Mouse (Mus musculus) intestine, postnatal 0 days (tissue): ENCODE results near the gene Frat1. TPM values are rescaled to one million over a fixed set of nuclear protein-coding genes. Genes with fewer than 3 reads are reported as not detected.
A peak's percentile ranks its signal among the peaks of the same experiment; 100 is the strongest.

ENCODE experiments used
- ATAC-seq: fragments of 200-750 bp; cut with Nextera tagmentation; 2 replicates; pipeline ENCODE4 v1.8.0; 2017; ENCODE audit warnings: mild to moderate bottlenecking, moderate TSS enrichment, moderate library complexity
- H3K27ac ChIP-seq: fragments of 300-500 bp; sonication (generic); 2 replicates; pipeline ENCODE4 v1.5.1; 2014; ENCODE audit warnings: mild to moderate bottlenecking, low read depth, low read length, moderate library complexity
- H3K27me3 ChIP-seq: fragments of 300-500 bp; sonication (generic); replicated peaks from 2 replicates; pipeline ENCODE4 v1.6.1; 2014; ENCODE audit warnings: low read length, mixed read lengths; ENCODE audit not compliant: control insufficient read depth, insufficient read depth
- H3K36me3 ChIP-seq: fragments of 300-500 bp; sonication (generic); 2 replicates; pipeline ENCODE4 v1.6.1; 2014; ENCODE audit warnings: mild to moderate bottlenecking, moderate library complexity; ENCODE audit not compliant: control insufficient read depth, insufficient read depth
- H3K4me1 ChIP-seq: fragments of 300-500 bp; sonication (generic); replicated peaks from 2 replicates; pipeline ENCODE4 v1.6.1; 2014; ENCODE audit warnings: antibody characterized with exemption, low read length, mixed read lengths; ENCODE audit not compliant: control insufficient read depth, insufficient read depth
- H3K4me2 ChIP-seq: fragments of 300-500 bp; sonication (generic); replicated peaks from 2 replicates; pipeline ENCODE4 v1.6.1; 2014; ENCODE audit warnings: low read depth, mild to moderate bottlenecking, moderate library complexity
- H3K4me3 ChIP-seq: fragments of 300-500 bp; sonication (generic); 2 replicates; pipeline ENCODE4 v1.5.1; 2014; ENCODE audit warnings: low read depth, low read length
- H3K9ac ChIP-seq: fragments of 300-500 bp; sonication (generic); 2 replicates; pipeline ENCODE4 v1.6.1; 2014; ENCODE audit warnings: mild to moderate bottlenecking, low read depth, low read length
- H3K9me3 ChIP-seq: fragments of 300-500 bp; sonication (generic); 2 replicates; pipeline ENCODE4 v1.6.1; 2016; ENCODE audit warnings: mixed run types; ENCODE audit not compliant: control insufficient read depth
- CTCF ChIP-seq: sonication (generic); IDR thresholded peaks from 2 replicates; pipeline ENCODE4 v1.5.1; 2016; ENCODE audit warnings: low read depth, mild to moderate bottlenecking, control low read depth, antibody characterized with exemption, moderate library complexity
- WGBS: fragments of 180-500 bp; shearing (Covaris S2); extraction: QIAGEN DNeasy Blood & Tissue Kit; methylation state at CpG from one replicate; pipeline ENCODE4 v1.1.7; 2014; 5-methylcytosine and 5-hydroxymethylcytosine counted together
- polyA plus RNA-seq: library from polyadenylated mRNA; unstranded; fragments of >200 nt; fragmentation: Nextera tagmentation; extraction: Ambion mirVana; gene quantifications from 2 replicates; pipeline ENCODE4 v1.2.1, GENCODE M21; 2015

Gene Frat1
- polyA plus RNA-seq, 1 experiment from 2014 or later, result 8.3 TPM

DNA sequence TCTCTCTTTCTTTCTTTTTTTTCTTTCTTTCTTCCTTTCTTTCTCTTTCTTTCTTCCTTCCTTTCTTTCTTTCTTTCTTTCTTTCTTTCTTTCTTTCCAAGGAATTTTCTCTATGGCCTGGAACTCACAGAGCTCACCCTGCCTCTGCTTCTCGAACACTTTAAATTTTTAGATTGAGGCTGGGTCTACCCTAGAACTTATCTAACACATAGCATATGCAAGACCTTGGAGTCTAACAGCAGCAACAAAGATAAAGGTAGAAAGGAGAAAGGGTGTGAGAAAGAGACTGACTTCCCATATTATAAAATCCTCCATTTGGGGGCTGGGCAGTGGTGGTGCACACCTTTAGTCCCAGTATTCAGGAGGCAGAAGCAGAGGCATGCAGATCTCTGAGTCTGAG lies 7.2 kb upstream of the Frat1 start:
- H3K9ac ChIP-seq, result no peak overlapping the region
- H3K9me3 ChIP-seq, result no peaks in the 10 kb centered on the region
- no peaks in the 10 kb centered on the region for H3K36me3 ChIP-seq
- no peak overlapping the region for H3K27ac ChIP-seq
- H3K4me3 ChIP-seq, result no peak overlapping the region
- H3K27me3 ChIP-seq, result no peaks in the 10 kb centered on the region
- WGBS, result 91% methylated on average over 1 of the region's 1 CpGs
- no peak for TF ChIP-seq CTCF
- H3K4me2 ChIP-seq, result no peak overlapping the region
- no peak for ATAC-seq
- H3K4me1 ChIP-seq, result no peaks in the 10 kb centered on the region

DNA sequence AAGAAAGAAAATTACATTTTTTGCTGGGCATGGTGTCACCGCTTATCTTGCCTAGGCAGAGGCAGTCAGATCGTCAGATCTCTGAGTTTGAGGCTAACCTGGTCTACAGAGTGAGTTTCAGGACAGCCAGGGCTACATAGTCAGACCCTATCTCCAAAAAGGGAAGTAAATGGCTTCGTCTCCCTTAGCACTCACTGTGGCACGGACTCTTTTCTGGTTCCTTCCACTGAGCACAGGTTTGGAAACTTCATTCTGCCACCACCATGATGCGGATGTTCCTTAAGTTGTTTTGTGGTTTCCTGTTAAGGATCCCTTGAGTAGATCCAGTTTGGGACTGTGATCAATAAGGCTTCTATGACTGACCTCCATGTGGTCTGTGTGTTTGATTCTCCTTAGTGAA lies 4.8 kb upstream of the Frat1 start:
- H3K27me3 ChIP-seq, result no peaks in the 10 kb centered on the region
- no peak overlapping the region for H3K4me2 ChIP-seq
- H3K4me1 ChIP-seq, result no peaks in the 10 kb centered on the region
- no peak overlapping the region for H3K4me3 ChIP-seq
- H3K36me3 ChIP-seq, result no peaks in the 10 kb centered on the region
- H3K27ac ChIP-seq, result no peak overlapping the region
- no peak for TF ChIP-seq CTCF
- 85% methylated on average over 5 of the region's 5 CpGs for WGBS
- no peaks in the 10 kb centered on the region for H3K9me3 ChIP-seq
- ATAC-seq, result no peak
- no peak overlapping the region for H3K9ac ChIP-seq

DNA sequence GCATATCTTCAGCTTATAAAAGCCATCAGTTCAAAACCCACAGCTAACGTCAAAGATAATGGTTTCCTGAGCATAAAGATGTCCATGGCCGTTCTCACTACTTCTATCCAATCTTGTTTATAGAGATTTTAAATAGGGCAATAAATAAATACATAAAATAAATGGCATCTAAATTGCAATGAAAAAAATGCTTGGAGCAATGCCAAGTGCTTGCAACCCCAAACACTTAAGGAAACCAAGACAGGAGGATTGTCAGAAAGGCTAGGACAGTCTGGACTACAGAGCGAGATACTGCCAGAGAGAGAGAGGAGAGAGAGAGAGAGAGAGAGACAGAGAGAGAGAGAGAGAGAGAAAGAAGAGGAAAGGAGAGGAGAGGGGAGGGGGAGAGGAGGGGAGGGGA lies 3.2 kb upstream of the Frat1 start:
- no peak overlapping the region for H3K9ac ChIP-seq
- ATAC-seq, result no peak
- H3K4me2 ChIP-seq, result no peak overlapping the region
- H3K4me3 ChIP-seq, result no peak overlapping the region
- H3K27me3 ChIP-seq, result no peaks in the 10 kb centered on the region
- H3K36me3 ChIP-seq, result no peaks in the 10 kb centered on the region
- WGBS, result 76% methylated on average over 3 of the region's 3 CpGs
- TF ChIP-seq CTCF, result no peak
- H3K9me3 ChIP-seq, result no peaks in the 10 kb centered on the region
- H3K4me1 ChIP-seq, result 0 out of 2 replicates have a peak, but pooled peaks cover 2% of the 10 kb centered on the region
- H3K27ac ChIP-seq, result no peak overlapping the region

DNA sequence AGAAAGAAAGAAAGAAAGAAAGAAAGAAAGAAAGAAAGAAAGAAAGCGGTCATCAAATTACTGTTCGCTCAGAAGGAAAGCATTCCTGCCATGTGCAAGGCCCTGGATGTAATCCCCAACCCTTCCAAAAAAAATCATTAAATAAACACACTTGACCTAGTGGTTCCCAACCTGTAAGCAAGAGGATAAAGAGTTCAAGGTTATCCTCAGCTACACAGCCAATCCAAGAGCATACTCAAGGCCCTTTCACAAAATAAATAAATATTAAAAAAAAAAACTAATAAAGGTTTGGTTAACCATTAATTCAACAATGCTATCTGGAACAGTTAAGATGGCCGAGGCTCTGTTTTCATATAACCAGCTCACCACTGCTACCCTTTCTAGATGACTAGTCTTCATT lies 829 bp upstream of the Frat1 start:
- H3K9ac ChIP-seq, result no peak overlapping the region

DNA sequence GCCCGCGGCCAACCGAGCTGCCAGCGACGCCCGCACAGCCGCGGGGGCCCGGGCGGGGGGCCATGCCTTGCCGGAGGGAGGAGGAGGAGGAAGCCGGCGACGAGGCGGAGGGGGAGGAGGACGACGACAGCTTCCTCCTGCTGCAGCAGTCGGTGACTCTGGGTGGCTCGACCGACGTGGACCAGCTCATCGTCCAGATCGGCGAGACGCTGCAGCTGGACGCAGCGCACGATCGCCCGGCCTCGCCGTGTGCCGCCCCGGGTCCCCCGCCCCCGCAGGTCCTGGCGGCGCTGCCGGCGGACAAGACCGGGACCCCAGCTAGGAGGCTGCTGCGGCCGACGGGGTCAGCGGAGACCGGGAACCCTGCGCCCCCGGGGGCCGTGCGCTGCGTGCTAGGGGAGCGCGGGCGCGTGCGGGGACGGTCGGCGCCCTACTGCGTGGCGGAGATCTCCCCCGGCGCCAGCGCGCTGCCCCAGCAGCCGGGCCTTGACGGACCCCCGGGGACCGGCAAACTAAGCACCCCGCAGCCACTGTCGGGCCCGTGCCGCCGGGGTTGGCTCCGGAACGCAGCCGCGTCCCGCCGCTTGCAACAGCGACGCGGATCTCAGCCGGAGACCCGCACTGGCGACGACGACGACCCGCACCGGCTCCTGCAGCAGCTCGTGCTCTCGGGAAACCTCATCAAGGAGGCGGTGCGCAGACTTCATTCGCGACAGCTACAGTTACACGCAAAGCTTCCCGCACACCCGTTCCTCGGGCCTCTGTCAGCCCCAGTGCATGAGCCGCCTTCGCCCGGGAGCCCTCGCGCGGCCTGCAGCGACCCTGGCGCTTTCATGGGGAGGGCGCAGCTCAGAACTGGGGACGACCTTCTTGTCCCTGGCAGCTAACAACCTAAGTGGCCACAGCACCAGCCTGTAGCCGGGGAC lies 599 bp downstream of the Frat1 start:
- ATAC-seq, result peak; percentile 67
- Histone ChIP-seq H3K4me1 (0 out of 2 replicates have a peak, but pooled peaks cover 5% of the 10 kb centered on the region), H3K4me3 (peak overlapping the region; percentile 65), H3K27me3 (no peaks in the 10 kb centered on the region), H3K9ac (peak overlapping the region; percentile 72), H3K4me2 (peak overlapping the region; percentile 99), H3K27ac (peak overlapping the region; percentile 91), H3K9me3 (no peaks in the 10 kb centered on the region), H3K36me3 (no peaks in the 10 kb centered on the region)
- TF ChIP-seq CTCF, result peak; percentile 32
- WGBS, result under 1% methylated on average over 87 of the region's 112 CpGs

More for the DNA sequence above, 829 bp upstream of the Frat1 start:
- Histone ChIP-seq H3K4me2 (peak overlapping the region; percentile 99), H3K36me3 (no peaks in the 10 kb centered on the region), H3K9me3 (no peaks in the 10 kb centered on the region), H3K4me3 (peak overlapping the region; percentile 65), H3K27ac (peak overlapping the region; percentile 91; the same call in 1 of the 2 replicates), H3K4me1 (0 out of 2 replicates have a peak, but pooled peaks cover 5% of the 10 kb centered on the region), H3K27me3 (no peaks in the 10 kb centered on the region)
- no peak for ATAC-seq
- TF ChIP-seq CTCF, result no peak
- 58% methylated on average over 3 of the region's 3 CpGs for WGBS

DNA sequence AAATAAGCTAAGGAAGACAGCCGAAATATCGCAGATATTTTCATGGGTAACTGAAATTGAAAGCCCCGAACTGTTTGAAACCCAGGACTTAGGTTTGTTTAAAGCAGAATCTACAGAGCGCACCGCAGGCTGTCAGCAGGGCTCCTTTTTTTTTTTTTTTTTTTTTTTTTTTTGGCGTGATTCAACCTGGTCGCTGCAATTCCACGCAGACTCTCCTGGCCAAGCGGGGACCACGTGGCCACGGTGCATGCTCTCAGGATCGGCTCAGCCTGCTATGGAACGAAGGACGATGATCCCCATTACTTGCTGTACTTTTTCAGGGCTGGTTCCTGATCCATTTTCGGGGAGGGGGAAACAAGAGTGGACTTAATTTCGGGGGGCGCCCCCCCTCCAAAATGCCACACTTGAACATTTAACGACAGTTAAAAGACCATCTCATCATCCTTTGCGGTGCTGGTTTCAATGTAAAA lies 1.4 kb downstream of the Frat1 start:
- WGBS, result under 1% methylated on average over 19 of the region's 19 CpGs
- peak overlapping the region; percentile 99 for H3K4me2 ChIP-seq
- H3K27ac ChIP-seq, result peak overlapping the region; percentile 91; the same call in 1 of the 2 replicates
- no peak for ATAC-seq
- H3K9ac ChIP-seq, result peak overlapping the region; percentile 72
- H3K4me1 ChIP-seq, result 0 out of 2 replicates have a peak, but pooled peaks cover 5% of the 10 kb centered on the region
- H3K36me3 ChIP-seq, result no peaks in the 10 kb centered on the region
- no peak for TF ChIP-seq CTCF
- H3K27me3 ChIP-seq, result no peaks in the 10 kb centered on the region
- no peaks in the 10 kb centered on the region for H3K9me3 ChIP-seq
- peak overlapping the region; percentile 65 for H3K4me3 ChIP-seq
